Comparison of ENCODE assay signal across 9 mouse cellular contexts in genomic region chr19:21781787-21782432, GRCm38 (mm10). TPM values are rescaled to one million over a fixed set of nuclear protein-coding genes. Genes with fewer than 3 reads are reported as not detected.
DNase-seq lines count a peak whose midpoint lies in the region; ATAC-seq and TF ChIP-seq lines count a peak whose summit lies in the region.
"Had no signal": no experiment of that assay in that cellular context is flagged by ENCODE, and none has a peak within 500 bp of the region (broad histone marks: within the 10 kb centered on the region; RNA-seq: fewer than 3 reads in every experiment).

No protein-coding gene starts in this region.

- WGBS in lung, postnatal 0 days: 78% methylated on average over 12 of the region's 12 CpGs
- WGBS in limb, embryonic 11.5 days: 32% methylated on average over 12 of the region's 12 CpGs
- 8% methylated on average over 12 of the region's 12 CpGs for WGBS in neural tube, embryonic 14.5 days

- H3K27ac ChIP-seq in gastrocnemius, adult 2 months: peak overlapping the region; percentile 39; the same call in 1 of the 2 replicates
- no peak overlapping the region for H3K27ac ChIP-seq in lung, postnatal 0 days (ENCODE audit: low read length)
- H3K27ac ChIP-seq in limb, embryonic 11.5 days (replicated peaks; ENCODE audit: low read depth, low read length): peak overlapping the region; percentile 24
- peak overlapping the region; percentile 62 for H3K27ac ChIP-seq in neural tube, embryonic 14.5 days (ENCODE audit: low read depth, low read length)

- no peak overlapping the region for H3K4me3 ChIP-seq in gastrocnemius, adult 2 months
- H3K4me3 ChIP-seq in lung, postnatal 0 days (ENCODE audit: low read depth, low read length): no peak overlapping the region
- H3K4me3 ChIP-seq in limb, embryonic 11.5 days (ENCODE audit: low read depth, low read length): no peak overlapping the region
- peak overlapping the region; percentile 76; the same call in 1 of the 2 replicates for H3K4me3 ChIP-seq in neural tube, embryonic 14.5 days (ENCODE audit: low read depth, low read length)

- TF ChIP-seq CTCF in gastrocnemius, adult 2 months (IDR thresholded peaks at IDR 0.05): no peak
- TF ChIP-seq CTCF in lung, postnatal 0 days (IDR thresholded peaks at IDR 0.05): no peak

- no peaks in the 10 kb centered on the region for H3K36me3 ChIP-seq in lung, postnatal 0 days (ENCODE audit: insufficient read depth, low read length)
- no peaks in the 10 kb centered on the region for H3K36me3 ChIP-seq in limb, embryonic 11.5 days (ENCODE audit: control insufficient read depth, insufficient read depth, low read length)
- no peaks in the 10 kb centered on the region for H3K36me3 ChIP-seq in neural tube, embryonic 14.5 days (ENCODE audit: control insufficient read depth, insufficient read depth, low read length)

- no peak for DNase-seq in gastrocnemius, adult 2 months
- DNase-seq in gastrocnemius, adult 8-10 months (ENCODE audit: low spot score in 2 of 2): no peak
- no peak for DNase-seq in lung, postnatal 0 days (ENCODE audit: low spot score)
- DNase-seq in lung, postnatal 14 days: no peak
- peak; percentile 45 for DNase-seq in limb, embryonic 11.5 days (ENCODE audit: low spot score)
- no peak for DNase-seq in cerebellum, adult 9-11 months
- DNase-seq in right cerebral cortex, postnatal 10 days (ENCODE audit: low spot score in 2 of 2): no peak
- DNase-seq: cerebellum, postnatal 36 days had no signal

- no peak for ATAC-seq in lung, postnatal 0 days
- no peak for ATAC-seq in limb, embryonic 11.5 days (ENCODE audit: insufficient number of reproducible peaks, low FRiP score, low TSS enrichment, low read depth)
- no peak for ATAC-seq in neural tube, embryonic 14.5 days (ENCODE audit: low read depth)

- H3K4me2 ChIP-seq in lung, postnatal 0 days (replicated peaks; ENCODE audit: low read depth, low read length): peak overlapping the region; percentile 76
- peak overlapping the region; percentile 12 for H3K4me2 ChIP-seq in limb, embryonic 11.5 days (ENCODE audit: low read depth, severe bottlenecking)
- H3K4me2 ChIP-seq in neural tube, embryonic 14.5 days (ENCODE audit: low read depth, low read length): peak overlapping the region; percentile 78

- no peaks in the 10 kb centered on the region for H3K9me3 ChIP-seq in lung, postnatal 0 days (ENCODE audit: low read length)
- H3K9me3 ChIP-seq in limb, embryonic 11.5 days (ENCODE audit: control insufficient read depth, low read length): no peaks in the 10 kb centered on the region
- no peaks in the 10 kb centered on the region for H3K9me3 ChIP-seq in neural tube, embryonic 14.5 days (ENCODE audit: control insufficient read depth, low read length)

- peaks cover 16% of the 10 kb centered on the region for H3K4me1 ChIP-seq in lung, postnatal 0 days (ENCODE audit: insufficient read depth, low read depth, low read length)
- peaks cover 45% of the 10 kb centered on the region for H3K4me1 ChIP-seq in limb, embryonic 11.5 days (ENCODE audit: control insufficient read depth, insufficient read depth, low read length)
- peaks cover 59% of the 10 kb centered on the region for H3K4me1 ChIP-seq in neural tube, embryonic 14.5 days (ENCODE audit: control insufficient read depth, insufficient read depth, low read length)

- intact Hi-C loops in gastrocnemius, adult 2 months (cut with DNase I): no loop called here

- H3K27me3 ChIP-seq in lung, postnatal 0 days (replicated peaks; ENCODE audit: insufficient read depth, low read length): no peaks in the 10 kb centered on the region
- H3K27me3 ChIP-seq in limb, embryonic 11.5 days (ENCODE audit: control insufficient read depth, insufficient read depth, low read length): no peaks in the 10 kb centered on the region
- H3K27me3 ChIP-seq in neural tube, embryonic 14.5 days (ENCODE audit: control insufficient read depth, insufficient read depth, low read length): no peaks in the 10 kb centered on the region

- TF ChIP-seq EP300 in lung, postnatal 0 days (IDR thresholded peaks at IDR 0.05): no peak

- H3K9ac ChIP-seq in lung, postnatal 0 days (replicated peaks; ENCODE audit: low read depth): no peak overlapping the region
- no peak overlapping the region for H3K9ac ChIP-seq in limb, embryonic 11.5 days (ENCODE audit: low read length)
- peak overlapping the region; percentile 4; the same call in 1 of the 2 replicates for H3K9ac ChIP-seq in neural tube, embryonic 14.5 days (replicated peaks; ENCODE audit: low read depth, low read length)

RNA-seq across cellular contexts. Expression of gene Cemip2, which starts 3.8 kb away (rescaled TPM):
- total RNA-seq in gastrocnemius, adult 2 months (2021): 1 to 10 TPM; 6.9 to 8.8 TPM
- total RNA-seq in gastrocnemius, adult 8-10 months (2022): 10 to 100 TPM in 3 of 4 experiments, 1 to 10 TPM in 1; 9.7 to 13.0 (median 11.2) TPM
- 46.7 and 47.2 TPM in 2 replicates for polyA plus RNA-seq in lung, postnatal 0 days (2015; fragmentation: Nextera tagmentation; extraction: Ambion mirVana)
- 52.1 and 54.6 TPM in 2 replicates for polyA plus RNA-seq in limb, embryonic 11.5 days (2014; fragmentation: Nextera tagmentation; extraction: Ambion mirVana)
- polyA plus RNA-seq in neural tube, embryonic 14.5 days (2014; fragmentation: Nextera tagmentation; extraction: Ambion mirVana): 21.1 and 31.0 TPM in 2 replicates

Comparison
In these comparisons a context has a peak if more than half of its experiments do, and no peak if none do; other contexts are left out.
1. H3K4me2 ChIP-seq: peak in every context shown above with its lines; median percentile 78 in neural tube, embryonic 14.5 days; 76 in lung, postnatal 0 days; 12 in limb, embryonic 11.5 days.